Mouse (Mus musculus) naive thymus-derived CD4-positive, alpha-beta T cell, adult 5 months (primary cell): ENCODE results near the gene Itgav. TPM values are rescaled to one million over a fixed set of nuclear protein-coding genes. Genes with fewer than 3 reads are reported as not detected.

Experiments used
- polyA plus RNA-seq: library from polyadenylated mRNA; unstranded; fragments of 100-300 nt; shearing (Covaris generic); gene quantifications from one replicate; pipeline ENCODE4 v1.2.1, GENCODE M21; 2017

The Itgav gene
- polyA plus RNA-seq: 25.3 TPM

GRCm38 (mm10) chr2:83723921-83724826 lies at the start of gene Itgav:
Gene Itgav (plus strand): TSS chr2:83724397.

DNA sequence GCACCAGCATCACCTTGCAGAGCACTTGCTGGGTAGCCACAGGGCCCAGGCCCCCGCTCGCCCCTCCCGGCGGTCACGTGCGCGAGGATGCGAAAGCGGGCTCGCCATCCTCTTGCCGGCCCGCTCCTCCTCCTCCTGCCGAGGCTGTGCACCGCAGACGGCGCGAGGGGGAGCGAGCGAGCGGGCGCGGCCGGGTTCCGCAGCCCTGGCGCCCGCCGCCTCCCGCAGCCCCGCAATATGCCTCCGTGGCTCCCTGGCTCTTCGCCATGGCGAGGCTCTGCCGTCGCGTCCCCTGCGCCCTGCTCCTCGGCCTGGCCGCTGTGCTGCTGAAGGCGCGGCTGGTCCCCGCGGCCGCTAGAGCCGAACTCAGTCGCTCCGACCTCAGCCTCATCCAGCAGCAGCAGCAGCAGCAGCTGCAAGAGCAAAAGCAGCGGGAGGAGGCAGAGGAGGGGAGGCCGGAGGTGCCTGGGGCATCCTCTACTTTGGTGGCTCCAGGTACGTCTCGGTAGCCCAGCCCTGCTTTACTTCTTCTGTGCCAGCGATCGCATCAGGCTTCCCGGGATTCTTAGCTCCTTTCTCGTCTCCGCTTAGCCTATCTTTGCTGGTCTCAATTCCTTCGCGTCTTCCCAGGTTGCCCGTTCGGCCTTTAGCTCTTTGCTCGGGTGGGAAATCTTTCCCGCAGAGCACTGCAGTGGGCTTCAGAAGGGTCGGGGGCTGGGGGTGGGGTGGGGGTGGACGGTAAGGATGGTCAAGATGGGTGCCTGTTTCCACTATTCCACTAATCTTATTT lies 88.5 kb downstream of the Itgav start, which contains the start of gene Fam171b:
Fam171b (plus strand) TSS at position 154 of the 790 bp plus-strand sequence.

Other genes with a start within 250 kb of the Itgav start
- 127 TPM for gene Zc3h15, start 80.0 kb upstream of the Itgav start, polyA plus RNA-seq
- gene Fam171b, start 88.2 kb downstream of the Itgav start, polyA plus RNA-seq: 0.12 TPM
- gene Zswim2, start 216.8 kb downstream of the Itgav start, polyA plus RNA-seq: not detected
- not detected for gene Gm13698, start 231.3 kb downstream of the Itgav start, polyA plus RNA-seq
- not detected for gene Gm13693, start 237.1 kb downstream of the Itgav start, polyA plus RNA-seq
- gene Gm13695, start 242.9 kb downstream of the Itgav start, polyA plus RNA-seq: not detected
- not detected for gene Gm13696, start 248.7 kb downstream of the Itgav start, polyA plus RNA-seq